Mouse (Mus musculus) MEL (cell line): ENCODE data around the gene Chil1. TPM values are rescaled to one million over a fixed set of nuclear protein-coding genes. Genes with fewer than 3 reads are reported as not detected.
A peak's percentile ranks its signal among the peaks of the same experiment; 100 is the strongest.

ENCODE experiments used
- DNase-seq: peaks from one replicate; pipeline ENCODE4 v3.0.0; 2011; ENCODE audit warnings: low read depth, low spot score
- H3K27ac ChIP-seq: 2 replicates; pipeline ENCODE4 v1.5.1; 2012; ENCODE audit warnings: low read depth, mild to moderate bottlenecking, control low read depth, low read length, moderate library complexity; ENCODE audit not compliant: control insufficient read depth
- H3K27me3 ChIP-seq, 2 experiments: fragments of 150-350 bp in 1 of 2; sonication (generic) in 1 of 2; 2 replicates each; pipeline ENCODE4 v1.6.1; 2012; ENCODE audit warnings: low read length in 2 of 2, mild to moderate bottlenecking in 2 of 2, improper control_type of control experiment in 1 of 2, moderate library complexity in 1 of 2; ENCODE audit not compliant: insufficient read depth in 2 of 2, control insufficient read depth in 1 of 2
- H3K36me3 ChIP-seq, 2 experiments: 2 replicates each; pipeline ENCODE4 v1.6.1; 2012 to 2014; ENCODE audit warnings: low read length in 2 of 2, improper control_type of control experiment in 1 of 2, inconsistent platforms in 1 of 2, mild to moderate bottlenecking in 1 of 2; ENCODE audit not compliant: insufficient read depth in 2 of 2, control insufficient read depth in 1 of 2
- H3K4me1 ChIP-seq, 2 experiments: fragments of 150-350 bp in 1 of 2; sonication (generic) in 1 of 2; 2 replicates each; pipeline ENCODE4 v1.6.1; 2012; ENCODE audit warnings: low read length in 2 of 2, improper control_type of control experiment in 1 of 2, mild to moderate bottlenecking in 1 of 2; ENCODE audit not compliant: insufficient read depth in 2 of 2, control insufficient read depth in 1 of 2
- H3K4me3 ChIP-seq, 2 experiments: fragments of 150-350 bp in 1 of 2; sonication (generic) in 1 of 2; 2 replicates each; pipeline ENCODE4 v1.5.1; 2012; ENCODE audit warnings: low read depth in 2 of 2, low read length in 2 of 2, mild to moderate bottlenecking in 2 of 2, moderate library complexity in 2 of 2, control low read depth in 1 of 2, improper control_type of control experiment in 1 of 2; ENCODE audit not compliant: control insufficient read depth in 1 of 2, insufficient read depth in 1 of 2
- H3K79me2 ChIP-seq: 2 replicates; pipeline ENCODE4 v1.6.1; 2012; ENCODE audit warnings: mild to moderate bottlenecking, low read length, moderate library complexity; ENCODE audit not compliant: control insufficient read depth, poor library complexity, insufficient read depth
- H3K9ac ChIP-seq: 2 replicates; pipeline ENCODE4 v1.6.1; 2012; ENCODE audit warnings: low read depth, mild to moderate bottlenecking, control low read depth, low read length, moderate library complexity; ENCODE audit not compliant: control insufficient read depth, poor library complexity, severe bottlenecking
- H3K9me3 ChIP-seq: fragments of 150-350 bp; sonication (generic); replicated peaks from 2 replicates; pipeline ENCODE4 v1.6.1; 2012; ENCODE audit warnings: mild to moderate bottlenecking, low read length, improper control_type of control experiment, moderate library complexity; ENCODE audit not compliant: insufficient read depth
- BHLHE40 ChIP-seq: IDR thresholded peaks from 2 replicates; pipeline ENCODE4 v1.6.1; 2012; ENCODE audit warnings: low read depth, mild to moderate bottlenecking, inconsistent platforms, low read length, improper control_type of control experiment, borderline replicate concordance
- CHD1 ChIP-seq: IDR thresholded peaks from 2 replicates; pipeline ENCODE4 v1.6.1; 2012; ENCODE audit warnings: low read depth, mild to moderate bottlenecking, inconsistent platforms, low read length, improper control_type of control experiment
- CTCF ChIP-seq, 3 experiments: IDR thresholded peaks in 2 of 3; conservative IDR thresholded peaks in 1 of 3; 2 replicates each; pipeline ENCODE4 v1.5.1; 2011 to 2012; ENCODE audit warnings: low read length in 3 of 3, low read depth in 2 of 3, mild to moderate bottlenecking in 2 of 3, improper control_type of control experiment in 1 of 3, inconsistent platforms in 1 of 3, mixed read lengths in 1 of 3, moderate library complexity in 1 of 3; ENCODE audit not compliant: control insufficient read depth in 1 of 3, insufficient read depth in 1 of 3, poor library complexity in 1 of 3, severe bottlenecking in 1 of 3
- ELF1 ChIP-seq: IDR thresholded peaks from 2 replicates; pipeline ENCODE4 v1.6.1; 2014; ENCODE audit warnings: low read depth, mild to moderate bottlenecking, inconsistent platforms, low read length, improper control_type of control experiment, moderate library complexity
- EP300 ChIP-seq, 2 experiments: IDR thresholded peaks; 2 replicates each; pipeline ENCODE4 v1.6.1; 2011; ENCODE audit warnings: improper control_type of control experiment in 2 of 2, low read length in 2 of 2, low read depth in 1 of 2, mild to moderate bottlenecking in 1 of 2
- GATA1 ChIP-seq: IDR thresholded peaks from 2 replicates; pipeline ENCODE4 v1.6.1; 2011; ENCODE audit warnings: low read depth, low read length, improper control_type of control experiment
- KAT2A ChIP-seq: conservative IDR thresholded peaks from 2 replicates; pipeline ENCODE4 v1.6.1; 2012; ENCODE audit warnings: low read depth, low read length, improper control_type of control experiment, inconsistent platforms
- MAFK ChIP-seq: IDR thresholded peaks from 2 replicates; pipeline ENCODE4 v1.6.1; 2011; ENCODE audit warnings: low read depth, mild to moderate bottlenecking, low read length, improper control_type of control experiment, borderline replicate concordance
- MAX ChIP-seq: IDR thresholded peaks from 2 replicates; pipeline ENCODE4 v1.6.1; 2011; ENCODE audit warnings: low read length, improper control_type of control experiment
- MYC ChIP-seq: IDR thresholded peaks from 2 replicates; pipeline ENCODE4 v1.6.1; 2011; ENCODE audit warnings: low read depth, mild to moderate bottlenecking, low read length, improper control_type of control experiment, moderate library complexity
- NRF1 ChIP-seq: IDR thresholded peaks from 2 replicates; pipeline ENCODE4 v1.6.1; 2014; ENCODE audit warnings: low read depth, mild to moderate bottlenecking, inconsistent platforms, low read length, improper control_type of control experiment, moderate library complexity; ENCODE audit not compliant: poor library complexity, insufficient read depth, severe bottlenecking
- POLR2A ChIP-seq, 2 experiments: IDR thresholded peaks; 2 replicates each; pipeline ENCODE4 v1.6.1; 2011 to 2012; ENCODE audit warnings: low read length in 2 of 2, mild to moderate bottlenecking in 2 of 2, control low read depth in 1 of 2, improper control_type of control experiment in 1 of 2, low read depth in 1 of 2, moderate library complexity in 1 of 2; ENCODE audit not compliant: control insufficient read depth in 1 of 2, insufficient read depth in 1 of 2, poor library complexity in 1 of 2
- POLR2AphosphoS5 ChIP-seq: IDR thresholded peaks from 2 replicates; pipeline ENCODE4 v1.6.1; 2012; ENCODE audit warnings: low read depth, borderline replicate concordance, mild to moderate bottlenecking, inconsistent platforms, low read length, moderate library complexity, mixed read lengths
- RCOR1 ChIP-seq: IDR thresholded peaks from 2 replicates; pipeline ENCODE4 v1.6.1; 2012; ENCODE audit warnings: low read depth, mild to moderate bottlenecking, inconsistent platforms, low read length, improper control_type of control experiment
- SIN3A ChIP-seq: IDR thresholded peaks from 2 replicates; pipeline ENCODE4 v1.6.1; 2012; ENCODE audit warnings: low read length, improper control_type of control experiment, inconsistent platforms
- UBTF ChIP-seq: IDR thresholded peaks from 2 replicates; pipeline ENCODE4 v1.6.1; 2012; ENCODE audit warnings: low read depth, mild to moderate bottlenecking, inconsistent platforms, low read length, improper control_type of control experiment, moderate library complexity, borderline replicate concordance; ENCODE audit not compliant: insufficient read depth
- USF1 ChIP-seq: IDR thresholded peaks from 2 replicates; pipeline ENCODE4 v1.6.1; 2014; ENCODE audit warnings: low read depth, mild to moderate bottlenecking, inconsistent platforms, low read length, improper control_type of control experiment, moderate library complexity
- ZKSCAN1 ChIP-seq: IDR thresholded peaks from 2 replicates; pipeline ENCODE4 v1.6.1; 2012; ENCODE audit warnings: low read depth, mild to moderate bottlenecking, inconsistent platforms, low read length, improper control_type of control experiment, moderate library complexity
- ZMIZ1 ChIP-seq: IDR thresholded peaks from 2 replicates; pipeline ENCODE4 v1.6.1; 2012; ENCODE audit warnings: low read depth, mild to moderate bottlenecking, inconsistent platforms, low read length, improper control_type of control experiment, moderate library complexity
- ZNF384 ChIP-seq: IDR thresholded peaks from 2 replicates; pipeline ENCODE4 v1.6.1; 2012; ENCODE audit warnings: low read depth, mild to moderate bottlenecking, inconsistent platforms, low read length, improper control_type of control experiment
- polyA plus RNA-seq, 2 experiments: library from polyadenylated mRNA; stranded (reverse) in 1 of 2; unstranded in 1 of 2; fragments of >175 nt in 1 of 2; fragments of >200 nt in 1 of 2; gene quantifications; 2 replicates each; pipeline versions ENCODE4 v1.2.1 to v1.2.4; 2012; ENCODE audit warnings: low replicate concordance in 2 of 2, low read depth in 1 of 2; ENCODE audit not compliant: insufficient read length in 2 of 2, insufficient read depth in 1 of 2, missing spikeins in 1 of 2
- total RNA-seq: library from RNA; depleted of rRNA; stranded (reverse); fragments of 300-350 nt; gene quantifications from 2 replicates; pipeline ENCODE4 v1.2.3, GENCODE M21; 2012

Gene Chil1
- total and polyA plus RNA-seq, 3 experiments, result not detected

- H3K27me3 ChIP-seq, result peaks cover 0 to 9% of the 10 kb centered on the region in 2 experiments; a peak in 3 of 4 replicates
- H3K4me3 ChIP-seq, result no peak overlapping the region
- H3K9me3 ChIP-seq, result no peaks in the 10 kb centered on the region
- no peaks in the 10 kb centered on the region for H3K4me1 ChIP-seq
- no peak overlapping the region for H3K9ac ChIP-seq
- H3K27ac ChIP-seq, result no peak overlapping the region
- no peaks in the 10 kb centered on the region for H3K36me3 ChIP-seq
- no peak for DNase-seq
- TF ChIP-seq BHLHE40 (no peak), ZNF384 (peak; percentile 62; the same call in 1 of the 2 replicates)
- H3K79me2 ChIP-seq, result no peaks in the 10 kb centered on the region
These were observed 2.1 kb downstream of the Chil1 start for GRCm38 (mm10) chr1:134184089-134184488.

GRCm38 (mm10) chr1:134188217-134188616 is 6.2 kb downstream of the Chil1 start:
- Histone ChIP-seq H3K27ac (no peak overlapping the region), H3K27me3 (peaks cover 0 to 6% of the 10 kb centered on the region in 2 experiments; a peak in 2 of 4 replicates), H3K4me1 (no peaks in the 10 kb centered on the region; a peak in 1 of 4 replicates), H3K36me3 (no peaks in the 10 kb centered on the region), H3K79me2 (no peaks in the 10 kb centered on the region), H3K9ac (no peak overlapping the region), H3K4me3 (no peak overlapping the region), H3K9me3 (no peaks in the 10 kb centered on the region)
- TF ChIP-seq RCOR1 (no peak), USF1 (no peak), EP300 (IDR thresholded peaks at IDR 0.05; ENCODE audit: low read depth in 1 of 2, low read length in 2 of 2) (no peak), MAFK (no peak), ZKSCAN1 (no peak), ZNF384 (no peak), UBTF (no peak), MYC (no peak), NRF1 (no peak), CTCF (IDR thresholded peaks at IDR 0.05 in 2 of 3, conservative IDR thresholded peaks at IDR 0.05 in 1 of 3; ENCODE audit: control insufficient read depth in 1 of 3, insufficient read depth in 1 of 3, low read depth in 2 of 3, low read length in 3 of 3, poor library complexity in 1 of 3, severe bottlenecking in 1 of 3) (no peak), CHD1 (no peak), KAT2A (no peak), GATA1 (no peak), ELF1 (no peak), POLR2A (IDR thresholded peaks at IDR 0.05; ENCODE audit: control insufficient read depth in 1 of 2, insufficient read depth in 1 of 2, low read depth in 1 of 2, low read length in 2 of 2, poor library complexity in 1 of 2) (no peak), ZMIZ1 (no peak), SIN3A (no peak), POLR2AphosphoS5 (no peak), MAX (no peak)
- no peak for DNase-seq
